Mouse (Mus musculus) common myeloid progenitor, adult 5-6 weeks (primary cell): ENCODE measurements around the gene Adad1. TPM values are rescaled to one million over a fixed set of nuclear protein-coding genes. Genes with fewer than 3 reads are reported as not detected.

Experiments
- ATAC-seq: replicated peaks from 2 replicates; pipeline ENCODE4 v1.8.0; 2016; ENCODE audit warnings: low read depth, mild to moderate bottlenecking, moderate TSS enrichment, inconsistent platforms; ENCODE audit not compliant: poor library complexity, severe bottlenecking
- total RNA-seq: library from RNA; stranded (forward); fragments of 200-1000, 187-1606 nt; gene quantifications from 2 replicates; pipeline ENCODE4 v1.2.3, GENCODE M21; 2017

The Adad1 gene
- total RNA-seq, 1 experiment from 2014 or later, result not detected

DNA sequence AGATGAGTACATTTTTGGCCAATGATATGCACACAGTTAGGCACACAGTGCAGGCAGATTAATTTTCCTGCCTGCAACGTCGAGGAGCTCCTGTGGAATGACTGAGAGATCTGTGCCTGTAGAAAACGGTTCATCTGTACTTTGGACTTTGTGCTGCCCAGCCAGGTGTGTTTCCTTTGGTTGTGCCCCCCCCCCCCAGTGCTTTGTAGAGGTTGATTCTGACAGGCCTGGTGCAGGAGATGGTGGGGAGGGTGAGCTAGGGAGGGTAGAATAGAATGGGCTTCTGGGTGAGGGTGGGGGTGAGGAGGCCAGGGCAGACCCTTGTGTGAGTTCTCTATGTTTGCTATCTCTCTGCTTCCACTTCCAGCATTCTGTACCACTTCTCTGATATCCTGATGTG is 94.9 kb downstream of the Adad1 start:
- no peak for ATAC-seq

DNA sequence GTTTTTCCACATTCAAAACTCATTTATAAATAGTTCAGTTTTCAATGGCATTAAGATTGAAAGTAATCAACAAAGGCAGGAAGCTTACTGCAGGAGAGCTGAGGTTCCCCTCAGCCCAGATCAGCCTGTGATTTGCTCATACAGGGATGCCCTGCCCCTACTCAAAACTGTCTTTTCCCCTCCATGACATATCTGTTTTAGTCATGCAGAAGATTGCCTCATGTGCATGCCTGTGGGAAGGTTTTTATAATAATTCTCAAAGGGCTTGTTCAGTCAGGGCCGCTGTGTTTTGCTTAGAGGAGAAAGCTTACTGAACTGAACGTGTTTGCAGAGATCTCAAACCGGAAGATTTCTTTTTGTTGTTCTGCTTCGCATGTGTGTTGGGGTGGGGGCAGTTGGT is 97.8 kb downstream of the Adad1 start:
- no peak for ATAC-seq

GRCm38 (mm10) chr3:37169283-37169682 is 106.0 kb downstream of the Adad1 start:
- no peak for ATAC-seq

Other genes starting within 250 kb of the Adad1 start
- gene 4932438A13Rik, start 200.4 kb upstream of the Adad1 start, total RNA-seq, result 65.4 and 67.3 TPM in 2 replicates
- gene Il2, start 62.4 kb downstream of the Adad1 start, total RNA-seq, result not detected in 2 replicates
- not detected in 2 replicates for gene Il21, start 169.1 kb downstream of the Adad1 start, total RNA-seq
- 6.6 and 8.1 TPM in 2 replicates for gene Bbs12, start 249.0 kb downstream of the Adad1 start, total RNA-seq
- gene Cetn4, start 249.2 kb downstream of the Adad1 start, total RNA-seq, result 4.0 and 6.5 TPM in 2 replicates